Mouse (Mus musculus): ENCODE results near the gene Vmn1r174. TPM values are rescaled to one million over a fixed set of nuclear protein-coding genes. Genes with fewer than 3 reads are reported as not detected.
"Not testable (repeated sequence)": the region's sequence is repeated elsewhere in the genome, so short reads cannot be mapped to it uniquely, and the experiment has no call there.

The Vmn1r174 gene
- not detected for total RNA-seq (2021)

GRCm38 (mm10) chr7:23751970-23752369 is at the start of gene Vmn1r174:
TSS of gene Vmn1r174 (plus strand) at chr7:23752270.
- intact Hi-C loops (cut with DNase I); DNase-seq (ENCODE audit: low spot score): not testable (repeated sequence)

- intact Hi-C loops (cut with DNase I), result no loop called here
- DNase-seq (ENCODE audit: low spot score), result no peak
Measured at GRCm38 (mm10) chr7:23784526-23784925, 32.5 kb downstream of the Vmn1r174 start.

GRCm38 (mm10) chr7:23810543-23810942 is 58.5 kb downstream of the Vmn1r174 start, which contains the start of gene Vmn1r175:
TSS of gene Vmn1r175 (minus strand) at chr7:23810643.
- DNase-seq (ENCODE audit: low spot score); intact Hi-C loops (cut with DNase I): not testable (repeated sequence)

Other genes starting within 250 kb of the Vmn1r174 start
- not detected for gene Vmn1r167, start 245.1 kb upstream of the Vmn1r174 start, total RNA-seq (2021)
- not detected for gene Vmn1r168, start 212.5 kb upstream of the Vmn1r174 start, total RNA-seq (2021)
- not detected for gene Vmn1r169, start 176.7 kb upstream of the Vmn1r174 start, total RNA-seq (2021)
- not detected for gene Vmn1r170, start 146.1 kb upstream of the Vmn1r174 start, total RNA-seq (2021)
- not detected for gene Vmn1r171, start 121.5 kb upstream of the Vmn1r174 start, total RNA-seq (2021)
- not detected for gene Vmn1r172, start 94.0 kb upstream of the Vmn1r174 start, total RNA-seq (2021)
- not detected for gene Vmn1r173, start 51.6 kb upstream of the Vmn1r174 start, total RNA-seq (2021)
- not detected for gene Vmn1r175, start 58.4 kb downstream of the Vmn1r174 start, total RNA-seq (2021)
- gene Vmn1r176, start 85.1 kb downstream of the Vmn1r174 start, total RNA-seq (2021), result not detected
- gene Vmn1r177, start 114.2 kb downstream of the Vmn1r174 start, total RNA-seq (2021), result not detected
- gene Vmn1r178, start 139.7 kb downstream of the Vmn1r174 start, total RNA-seq (2021), result not detected
- gene Vmn1r179, start 174.7 kb downstream of the Vmn1r174 start, total RNA-seq (2021), result not detected
- gene Vmn1r180, start 198.4 kb downstream of the Vmn1r174 start, total RNA-seq (2021), result not detected
- gene Vmn1r181, start 222.3 kb downstream of the Vmn1r174 start, total RNA-seq (2021), result not detected
- not detected for gene V1rd19, start 249.4 kb downstream of the Vmn1r174 start, total RNA-seq (2021)

All from heart, postnatal 25 days (tissue).